Mouse (Mus musculus) layer of hippocampus, adult 18-20 months (tissue): ENCODE results near the gene Ncoa5. TPM values are rescaled to one million over a fixed set of nuclear protein-coding genes. Genes with fewer than 3 reads are reported as not detected.

Experiments
- DNase-seq, 2 experiments: peaks; one replicate each; pipeline ENCODE4 v3.0.0; 2022; ENCODE audit warnings: low spot score in 2 of 2
- total RNA-seq, 2 experiments: library from RNA; stranded (reverse); gene quantifications; 2 replicates each; pipeline ENCODE4 v1.2.3; 2021

The Ncoa5 gene
- total RNA-seq, 2 experiments from 2014 or later: 57.0 to 59.2 TPM

- DNase-seq: no peak
These were observed 72.5 kb downstream of the Ncoa5 start for GRCm38 (mm10) chr2:164962183-164962580.

- peak; percentile 72 to 86 for DNase-seq
These were observed 73.0 kb downstream of the Ncoa5 start for GRCm38 (mm10) chr2:164961506-164962182.

- DNase-seq: peak in 1 of 2 experiments; percentile 65
These were observed 73.8 kb downstream of the Ncoa5 start, which contains the start of gene Slc12a5 for GRCm38 (mm10) chr2:164960716-164961441. TSS of gene Slc12a5 (plus strand) at chr2:164960802.

GRCm38 (mm10) chr2:164957548-164958315, 76.9 kb downstream of the Ncoa5 start:
- DNase-seq: no peak

GRCm38 (mm10) chr2:164956195-164956594, 78.5 kb downstream of the Ncoa5 start:
- DNase-seq: no peak

GRCm38 (mm10) chr2:164955725-164956124, 78.9 kb downstream of the Ncoa5 start:
- no peak for DNase-seq

GRCm38 (mm10) chr2:164953224-164953623, 81.4 kb downstream of the Ncoa5 start:
- peak; percentile 70 to 81 for DNase-seq

- DNase-seq: no peak
These were observed 82.2 kb downstream of the Ncoa5 start for GRCm38 (mm10) chr2:164952448-164952847.

GRCm38 (mm10) chr2:164951745-164952144, 82.9 kb downstream of the Ncoa5 start:
- no peak for DNase-seq

- DNase-seq: no peak
These were observed 84.2 kb downstream of the Ncoa5 start for GRCm38 (mm10) chr2:164950501-164950900.

Other genes starting within 250 kb of the Ncoa5 start
- 10 to 100 TPM; 39.7 to 41.8 TPM for gene Snx21, start 249.0 kb downstream of the Ncoa5 start, total RNA-seq
- gene Acot8, start 230.0 kb downstream of the Ncoa5 start, total RNA-seq: 10 to 100 TPM; 25.6 to 27.0 TPM
- gene Zswim3, start 229.8 kb downstream of the Ncoa5 start, total RNA-seq: 1 to 10 TPM; 9.1 to 9.3 TPM
- 10 to 100 TPM; 22.7 to 26.3 TPM for gene Zswim1, start 212.2 kb downstream of the Ncoa5 start, total RNA-seq
- gene Spata25, start 206.3 kb downstream of the Ncoa5 start, total RNA-seq: under 1 TPM in 1 of 2 experiments, not detected in 1; 0.43 TPM
- 100 to 1,000 TPM; 103 TPM for gene Ctsa, start 202.0 kb downstream of the Ncoa5 start, total RNA-seq
- gene Neurl2, start 201.4 kb downstream of the Ncoa5 start, total RNA-seq: 1 to 10 TPM; 2.5 to 3.0 TPM
- gene Pltp, start 177.2 kb downstream of the Ncoa5 start, total RNA-seq: 10 to 100 TPM; 77.0 to 77.9 TPM
- 10 to 100 TPM; 41.9 to 45.2 TPM for gene Pcif1, start 155.6 kb downstream of the Ncoa5 start, total RNA-seq
- gene Zfp335, start 123.1 kb downstream of the Ncoa5 start, total RNA-seq: 10 to 100 TPM; 25.9 to 26.8 TPM
- 1 to 10 TPM; 1.5 to 1.6 TPM for gene Mmp9, start 94.1 kb downstream of the Ncoa5 start, total RNA-seq
- 100 to 1,000 TPM; 396 to 408 TPM for gene Slc12a5, start 74.1 kb downstream of the Ncoa5 start, total RNA-seq
- gene Cd40, start 20.8 kb upstream of the Ncoa5 start, total RNA-seq: under 1 TPM; 0.10 to 0.28 TPM
- not detected for gene 1700025C18Rik, start 55.9 kb upstream of the Ncoa5 start, total RNA-seq
- 10 to 100 TPM; 14.3 to 23.1 TPM for gene Cdh22, start 200.0 kb upstream of the Ncoa5 start, total RNA-seq